Mouse (Mus musculus) liver, postnatal 0 days (tissue): ENCODE results near the gene Pcnx.

ENCODE experiments used
- CTCF ChIP-seq: sonication (generic); IDR thresholded peaks from 2 replicates; pipeline ENCODE4 v1.5.1; 2016; ENCODE audit warnings: antibody characterized with exemption, low read depth
- EP300 ChIP-seq: IDR thresholded peaks from 2 replicates; pipeline ENCODE4 v1.6.1; 2016; ENCODE audit warnings: antibody characterized with exemption, low read depth, mild to moderate bottlenecking

GRCm38 (mm10) chr12:81865183-81865582 lies 5.4 kb downstream of the Pcnx start:
- TF ChIP-seq CTCF = no peak
- TF ChIP-seq EP300 = no peak
